Mouse (Mus musculus): ENCODE measurements around the gene Pank1. TPM values are rescaled to one million over a fixed set of nuclear protein-coding genes. Genes with fewer than 3 reads are reported as not detected.
A peak's percentile ranks its signal among the peaks of the same experiment; 100 is the strongest.

Gene Pank1
- polyA plus RNA-seq, 1 experiment from 2014 or later, result 6.4 TPM

MicroRNA genes within 50 kb of the gene (microRNA counts, 519-probe panel; counts per million panel counts)
- microRNA mmu-miR-107, result 4,930 counts per million, percentile 86 among the panel's probes with 10 or more counts

Small RNAs within 50 kb of the gene (microRNA-seq; reads per million reads assigned to microRNA genes)
- 2,399 reads per million, percentile 85 among the genes with 10 or more reads in this experiment for gene Mir107

Other genes with a start within 250 kb of the Pank1 start
- 0.12 and 0.18 TPM in 2 replicates for gene Ifit1bl2, start 238.7 kb downstream of the Pank1 start, polyA plus RNA-seq (2015; fragmentation: Nextera tagmentation; extraction: Ambion mirVana)
- 0.09 and 0.17 TPM in 2 replicates for gene Ifit1, start 238.6 kb downstream of the Pank1 start, polyA plus RNA-seq (2015; fragmentation: Nextera tagmentation; extraction: Ambion mirVana)
- 2.1 and 2.3 TPM in 2 replicates for gene Slc16a12, start 132.2 kb downstream of the Pank1 start, polyA plus RNA-seq (2015; fragmentation: Nextera tagmentation; extraction: Ambion mirVana)
- gene Kif20b, start 42.9 kb upstream of the Pank1 start, polyA plus RNA-seq (2015; fragmentation: Nextera tagmentation; extraction: Ambion mirVana), result 29.0 and 33.4 TPM in 2 replicates